Mouse (Mus musculus): ENCODE results near the gene Tbc1d22a. TPM values are rescaled to one million over a fixed set of nuclear protein-coding genes. Genes with fewer than 3 reads are reported as not detected.

Tbc1d22a gene
- polyA plus RNA-seq, 1 experiment, result 34.7 TPM

DNA sequence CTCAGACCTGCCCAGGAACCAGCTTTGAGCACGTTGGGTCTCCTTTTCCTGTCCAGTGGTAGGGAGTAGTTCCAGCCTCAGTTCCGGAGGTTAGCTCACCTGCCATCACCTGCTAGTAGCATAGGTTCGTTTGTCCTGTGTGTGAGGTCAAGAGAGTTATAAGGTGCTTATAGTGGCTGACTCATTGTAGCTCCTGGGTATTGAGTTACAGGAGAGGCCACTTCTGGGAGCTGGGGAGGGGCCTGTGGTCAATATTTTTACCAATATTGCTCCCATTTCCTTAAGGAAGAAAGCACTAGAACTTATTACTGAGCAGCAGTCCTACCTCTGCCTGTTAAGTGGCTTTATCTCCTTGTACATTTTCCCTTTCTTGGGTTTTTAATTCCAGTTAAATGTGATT, 161.0 kb downstream of the Tbc1d22a start:
- TF ChIP-seq POLR2A (IDR thresholded peaks at IDR 0.05; ENCODE audit: borderline replicate concordance, extremely low read depth, low read depth, low read length) (no peak), CTCF (IDR thresholded peaks at IDR 0.05; ENCODE audit: insufficient read depth, low read length) (no peak)
- no peak for DNase-seq
- WGBS, result 67% methylated on average over 3 of the region's 3 CpGs
- Histone ChIP-seq H3K4me3 (replicated peaks; ENCODE audit: extremely low read depth, low read depth, low read length) (no peak overlapping the region), H3K4me1 (ENCODE audit: control insufficient read depth, insufficient read depth, low read length) (no peaks in the 10 kb centered on the region)

DNA sequence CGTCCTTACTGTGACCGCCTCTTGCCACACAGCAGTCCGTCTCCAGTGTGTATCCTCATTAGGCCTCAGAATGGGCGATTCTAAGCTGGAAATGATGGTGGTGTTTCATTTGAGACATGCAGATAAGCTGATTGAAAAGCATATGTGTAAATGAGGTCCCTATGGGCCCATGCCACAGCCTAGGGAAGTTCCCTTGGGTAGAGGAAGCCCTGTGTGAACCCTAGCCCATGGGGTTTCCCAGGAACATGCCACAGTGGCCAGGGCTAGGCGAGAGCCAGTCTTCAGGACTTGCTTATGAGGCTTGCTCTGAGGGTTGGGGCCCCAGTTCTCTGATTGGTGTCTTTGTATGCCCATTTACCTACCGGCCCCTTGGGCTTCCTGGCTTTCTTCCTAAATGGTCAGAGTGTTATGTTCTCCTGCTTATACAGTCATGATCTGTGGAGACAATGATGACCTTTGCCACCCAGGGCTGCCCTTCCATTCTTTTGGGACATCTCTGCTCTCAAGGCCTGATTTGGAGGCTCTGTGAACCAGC, 161.7 kb downstream of the Tbc1d22a start:
- Histone ChIP-seq H3K4me3 (replicated peaks; ENCODE audit: extremely low read depth, low read depth, low read length) (no peak overlapping the region), H3K4me1 (ENCODE audit: control insufficient read depth, insufficient read depth, low read length) (no peaks in the 10 kb centered on the region)
- TF ChIP-seq POLR2A (IDR thresholded peaks at IDR 0.05; ENCODE audit: borderline replicate concordance, extremely low read depth, low read depth, low read length) (no peak), CTCF (IDR thresholded peaks at IDR 0.05; ENCODE audit: insufficient read depth, low read length) (no peak)
- no peak for DNase-seq
- WGBS, result 95% methylated on average over 6 of the region's 6 CpGs

DNA sequence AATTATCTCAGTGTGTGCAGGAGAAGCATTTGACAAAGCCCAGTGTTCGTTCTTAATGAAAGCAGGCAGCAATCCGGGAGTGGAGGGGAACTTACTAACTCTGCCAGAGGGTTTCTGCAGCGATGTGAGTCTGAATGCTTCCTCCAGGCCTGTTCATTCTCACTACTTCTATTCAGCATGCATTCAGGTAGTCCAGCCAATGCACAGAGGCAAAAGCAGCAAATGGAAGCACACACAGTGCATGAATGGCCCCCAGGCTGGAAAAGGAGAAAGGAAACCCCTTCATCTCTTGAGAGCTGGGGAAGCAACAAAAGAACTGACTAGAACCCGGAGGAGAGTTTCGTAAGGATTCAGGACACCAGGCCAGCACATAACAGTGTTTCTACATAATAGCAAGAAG, 169.0 kb downstream of the Tbc1d22a start:
- Histone ChIP-seq H3K4me1 (ENCODE audit: control insufficient read depth, insufficient read depth, low read length) (no peaks in the 10 kb centered on the region), H3K4me3 (replicated peaks; ENCODE audit: extremely low read depth, low read depth, low read length) (no peak overlapping the region)
- WGBS, result 90% methylated on average over 5 of the region's 5 CpGs
- DNase-seq, result no peak
- TF ChIP-seq CTCF (IDR thresholded peaks at IDR 0.05; ENCODE audit: insufficient read depth, low read length), result no peak
- TF ChIP-seq POLR2A (IDR thresholded peaks at IDR 0.05; ENCODE audit: borderline replicate concordance, extremely low read depth, low read depth, low read length), result no peak

DNA sequence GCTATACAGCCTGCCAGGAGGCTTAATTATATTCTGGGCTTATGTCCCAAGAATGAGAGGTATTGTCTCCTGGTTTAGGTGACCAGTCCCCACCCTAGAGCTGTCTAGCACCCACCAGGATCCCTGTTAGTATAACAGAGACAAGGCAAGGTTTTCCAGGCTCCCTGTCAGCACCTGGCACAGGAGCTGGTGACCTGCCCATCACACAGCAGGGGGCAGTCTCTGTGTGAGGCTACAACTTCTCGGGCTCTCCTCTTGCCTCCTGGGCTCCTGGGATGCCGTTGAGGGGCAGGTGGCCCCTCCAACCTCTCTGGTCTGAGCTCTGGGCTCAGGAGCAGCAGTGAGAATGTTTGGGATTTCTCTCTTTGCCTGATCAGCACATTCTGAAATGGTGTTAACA, 171.2 kb downstream of the Tbc1d22a start:
- no peak overlapping the region for H3K4me3 ChIP-seq (replicated peaks; ENCODE audit: extremely low read depth, low read depth, low read length)
- TF ChIP-seq CTCF (IDR thresholded peaks at IDR 0.05; ENCODE audit: insufficient read depth, low read length) (no peak), POLR2A (IDR thresholded peaks at IDR 0.05; ENCODE audit: borderline replicate concordance, extremely low read depth, low read depth, low read length) (no peak)
- no peaks in the 10 kb centered on the region for H3K4me1 ChIP-seq (ENCODE audit: control insufficient read depth, insufficient read depth, low read length)
- 44% methylated on average over 2 of the region's 2 CpGs for WGBS
- no peak for DNase-seq

DNA sequence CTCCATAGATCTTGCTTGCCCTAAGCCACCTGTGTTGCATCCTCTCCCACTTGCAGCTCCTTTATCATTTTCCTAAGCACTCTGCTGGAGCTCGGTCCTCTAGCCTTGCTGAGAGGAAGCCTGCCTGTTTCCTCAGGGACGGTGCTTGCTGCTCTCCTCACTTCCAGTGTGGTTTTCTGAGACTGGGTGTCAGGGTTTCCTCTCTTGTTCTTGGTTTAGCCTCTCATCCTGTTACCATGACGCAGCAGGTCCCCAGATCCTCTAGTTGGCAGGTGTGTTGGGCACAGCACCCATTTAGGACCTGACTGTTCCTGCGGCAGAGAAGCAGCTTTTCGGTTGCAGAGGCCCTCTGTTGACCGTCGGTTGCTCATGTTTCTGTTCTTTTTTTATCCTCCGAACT, 172.1 kb downstream of the Tbc1d22a start:
- no peak for DNase-seq
- TF ChIP-seq POLR2A (IDR thresholded peaks at IDR 0.05; ENCODE audit: borderline replicate concordance, extremely low read depth, low read depth, low read length), result no peak
- TF ChIP-seq CTCF (IDR thresholded peaks at IDR 0.05; ENCODE audit: insufficient read depth, low read length), result no peak
- Histone ChIP-seq H3K4me1 (ENCODE audit: control insufficient read depth, insufficient read depth, low read length) (no peaks in the 10 kb centered on the region), H3K4me3 (replicated peaks; ENCODE audit: extremely low read depth, low read depth, low read length) (no peak overlapping the region)
- WGBS, result 73% methylated on average over 8 of the region's 8 CpGs

DNA sequence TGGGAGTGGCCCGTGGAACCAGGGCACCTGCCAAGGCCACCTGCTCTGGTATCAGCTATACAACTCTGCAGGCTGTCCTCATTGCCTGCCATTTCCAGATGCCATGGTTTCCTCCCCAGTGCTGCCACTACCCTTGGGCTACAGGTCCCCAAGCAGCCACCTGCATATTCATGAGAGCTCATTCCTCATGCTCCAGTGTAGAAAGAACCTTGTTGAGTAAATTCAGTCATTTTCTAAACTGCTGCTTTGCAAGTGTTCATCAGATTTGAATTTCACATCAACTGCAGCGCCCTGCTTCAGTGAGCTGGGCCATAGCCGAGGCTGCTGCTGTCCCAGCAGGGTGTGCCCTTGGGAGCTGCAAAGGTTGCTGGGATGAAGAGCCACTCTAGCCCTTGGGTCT, 174.3 kb downstream of the Tbc1d22a start:
- TF ChIP-seq CTCF (IDR thresholded peaks at IDR 0.05; ENCODE audit: insufficient read depth, low read length) (no peak), POLR2A (IDR thresholded peaks at IDR 0.05; ENCODE audit: borderline replicate concordance, extremely low read depth, low read depth, low read length) (no peak)
- Histone ChIP-seq H3K4me3 (replicated peaks; ENCODE audit: extremely low read depth, low read depth, low read length) (no peak overlapping the region), H3K4me1 (ENCODE audit: control insufficient read depth, insufficient read depth, low read length) (no peaks in the 10 kb centered on the region)
- no peak for DNase-seq
- WGBS, result 72% methylated on average over 3 of the region's 3 CpGs

DNA sequence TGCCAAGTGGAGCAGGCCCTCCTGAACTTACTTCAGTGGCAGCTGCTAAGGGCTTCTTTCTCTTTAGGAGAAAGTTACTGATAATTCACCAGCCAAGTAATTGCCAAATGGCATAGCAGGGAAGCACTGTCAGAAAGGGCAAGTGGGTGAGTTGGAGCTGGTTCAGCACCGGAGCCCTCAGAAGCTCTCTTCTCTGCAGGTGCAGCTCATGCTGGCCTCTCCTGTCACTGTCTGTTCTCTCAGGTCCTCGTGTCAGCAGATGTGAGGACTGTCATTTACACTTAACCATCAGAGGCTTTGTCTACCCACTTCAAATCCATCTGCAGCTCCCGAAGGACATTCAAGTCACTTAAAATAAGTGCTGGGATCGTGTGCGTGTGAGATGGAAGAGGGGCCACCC, 190.6 kb downstream of the Tbc1d22a start:
- Histone ChIP-seq H3K4me3 (replicated peaks; ENCODE audit: extremely low read depth, low read depth, low read length) (no peak overlapping the region), H3K4me1 (ENCODE audit: control insufficient read depth, insufficient read depth, low read length) (no peaks in the 10 kb centered on the region)
- 77% methylated on average over 5 of the region's 5 CpGs for WGBS
- TF ChIP-seq CTCF (IDR thresholded peaks at IDR 0.05; ENCODE audit: insufficient read depth, low read length) (no peak), POLR2A (IDR thresholded peaks at IDR 0.05; ENCODE audit: borderline replicate concordance, extremely low read depth, low read depth, low read length) (no peak)
- DNase-seq, result no peak

DNA sequence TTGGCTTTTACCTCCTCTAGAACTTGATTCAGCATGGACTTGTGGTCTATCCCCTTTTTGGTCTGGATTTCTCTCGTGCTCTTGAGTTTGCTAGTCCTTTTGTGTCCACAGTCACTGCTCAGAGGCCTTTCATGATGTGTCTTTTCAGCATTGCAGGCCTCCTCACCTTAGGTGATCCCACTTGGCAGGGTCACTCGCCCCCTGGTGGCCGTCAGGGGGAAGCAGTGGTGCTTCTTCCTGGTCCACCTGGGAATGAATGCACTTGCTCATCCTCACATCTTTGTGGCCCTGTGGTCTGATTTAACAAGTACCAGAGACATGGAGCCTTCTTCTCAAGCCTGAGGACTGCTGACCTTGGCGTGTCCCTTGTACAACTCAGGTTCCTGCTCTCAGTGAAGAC, 191.3 kb downstream of the Tbc1d22a start:
- DNase-seq, result peak; percentile 38
- 20% methylated on average over 4 of the region's 4 CpGs for WGBS
- H3K4me1 ChIP-seq (ENCODE audit: control insufficient read depth, insufficient read depth, low read length), result no peaks in the 10 kb centered on the region
- H3K4me3 ChIP-seq (replicated peaks; ENCODE audit: extremely low read depth, low read depth, low read length), result no peak overlapping the region
- peak; percentile 87 for TF ChIP-seq CTCF (IDR thresholded peaks at IDR 0.05; ENCODE audit: insufficient read depth, low read length)
- no peak for TF ChIP-seq POLR2A (IDR thresholded peaks at IDR 0.05; ENCODE audit: borderline replicate concordance, extremely low read depth, low read depth, low read length)

DNA sequence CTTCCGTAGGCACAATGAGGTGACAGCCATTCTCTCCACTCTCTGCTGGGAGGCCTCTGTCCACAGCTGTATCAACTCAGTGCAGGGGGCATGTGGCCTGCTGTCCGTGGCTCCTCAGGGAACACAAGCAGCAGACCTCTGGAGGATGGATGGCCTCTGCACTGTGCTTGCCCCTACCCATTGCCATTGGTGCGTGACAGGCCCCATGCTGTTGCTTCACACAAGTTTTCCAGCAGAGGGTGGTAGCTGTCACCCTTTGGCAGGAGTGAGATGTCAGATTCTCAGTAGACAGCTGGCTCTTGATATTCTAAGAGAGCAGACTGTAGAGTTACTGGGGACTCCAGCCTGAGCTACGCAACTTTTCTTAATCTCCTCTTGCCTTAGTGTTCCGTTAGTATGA, 195.1 kb downstream of the Tbc1d22a start:
- Histone ChIP-seq H3K4me1 (ENCODE audit: control insufficient read depth, insufficient read depth, low read length) (no peaks in the 10 kb centered on the region), H3K4me3 (replicated peaks; ENCODE audit: extremely low read depth, low read depth, low read length) (no peak overlapping the region)
- no peak for DNase-seq
- WGBS, result 68% methylated on average over 5 of the region's 5 CpGs
- TF ChIP-seq POLR2A (IDR thresholded peaks at IDR 0.05; ENCODE audit: borderline replicate concordance, extremely low read depth, low read depth, low read length) (no peak), CTCF (IDR thresholded peaks at IDR 0.05; ENCODE audit: insufficient read depth, low read length) (peak; percentile 43)

DNA sequence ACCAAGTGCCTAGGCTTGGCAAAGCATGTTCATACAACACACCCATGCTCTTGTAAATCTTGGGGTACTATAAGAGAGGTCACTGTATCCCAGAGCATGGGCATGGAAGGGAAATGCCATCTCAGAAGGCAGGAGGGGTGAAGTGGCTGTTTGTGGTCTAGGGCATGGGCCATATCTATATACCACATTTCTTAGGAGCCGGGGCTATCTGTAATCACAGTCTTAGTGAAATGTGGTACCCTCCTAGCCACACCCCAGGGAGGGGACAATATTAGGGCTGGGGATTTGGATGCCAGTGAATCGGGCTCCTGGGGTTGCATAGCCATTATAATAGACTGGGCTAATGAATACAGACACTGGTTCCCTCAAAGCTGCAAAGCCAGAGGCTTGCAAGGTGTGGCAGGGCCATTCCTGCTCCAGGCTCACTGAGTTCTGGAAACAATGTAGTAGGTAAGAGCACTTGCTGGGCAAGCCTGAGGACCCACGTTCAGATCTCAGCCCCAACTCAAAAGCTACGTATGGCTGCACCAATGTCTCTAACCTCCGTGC, 197.3 kb downstream of the Tbc1d22a start:
- Histone ChIP-seq H3K4me3 (replicated peaks; ENCODE audit: extremely low read depth, low read depth, low read length) (no peak overlapping the region), H3K4me1 (ENCODE audit: control insufficient read depth, insufficient read depth, low read length) (no peaks in the 10 kb centered on the region)
- 89% methylated on average over 5 of the region's 5 CpGs for WGBS
- TF ChIP-seq POLR2A (IDR thresholded peaks at IDR 0.05; ENCODE audit: borderline replicate concordance, extremely low read depth, low read depth, low read length) (no peak), CTCF (IDR thresholded peaks at IDR 0.05; ENCODE audit: insufficient read depth, low read length) (no peak)
- DNase-seq, result no peak
